Mouse (Mus musculus) brain, embryonic 14.5 days (tissue): ENCODE measurements around the gene Gtf2e1. TPM values are rescaled to one million over a fixed set of nuclear protein-coding genes. Genes with fewer than 3 reads are reported as not detected.
A peak's percentile ranks its signal among the peaks of the same experiment; 100 is the strongest.

Experiments
- DNase-seq: peaks from one replicate; pipeline ENCODE4 v3.0.0-alpha.2; 2011; ENCODE audit warnings: low read depth
- CTCF ChIP-seq: fragments of 200-500 bp; IDR thresholded peaks from 2 replicates; pipeline ENCODE4 v1.5.1; 2012; ENCODE audit warnings: inconsistent platforms, mild to moderate bottlenecking, moderate library complexity, borderline replicate concordance; ENCODE audit not compliant: insufficient read depth, insufficient read length; ENCODE audit errors: extremely low read depth
- POLR2A ChIP-seq: fragments of 200-500 bp; IDR thresholded peaks from 2 replicates; pipeline ENCODE4 v1.6.1; 2012; ENCODE audit warnings: mild to moderate bottlenecking, inconsistent platforms, borderline replicate concordance; ENCODE audit not compliant: poor library complexity, insufficient read depth, insufficient read length, severe bottlenecking; ENCODE audit errors: extremely low read depth
- polyA plus RNA-seq: library from polyadenylated mRNA; depleted of rRNA; stranded (reverse); fragments of >200 nt; gene quantifications from 2 replicates; pipeline ENCODE4 v1.2.3, GENCODE M21; 2012; rRNA removed

Gene Gtf2e1
- polyA plus RNA-seq, 1 experiment, result 26.7 TPM

DNA sequence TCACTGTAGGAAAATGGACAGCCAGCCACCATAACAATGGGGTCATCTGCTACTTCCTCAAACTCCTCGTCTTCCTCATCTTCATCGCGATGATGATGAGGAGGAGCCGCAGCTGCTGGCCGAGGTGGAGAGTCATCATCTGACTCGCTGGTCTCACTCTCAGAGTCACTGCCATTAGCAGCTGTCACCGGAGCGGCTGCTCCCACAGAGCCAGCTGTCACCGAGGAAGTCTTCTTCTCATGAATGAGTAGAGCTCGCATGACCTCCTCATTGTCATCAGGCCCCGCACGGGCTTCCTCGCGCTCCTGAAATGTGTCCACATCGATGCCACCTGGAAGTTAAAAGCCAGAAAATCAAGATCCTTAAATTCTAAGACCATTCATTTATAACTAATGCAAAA, 28.1 kb downstream of the Gtf2e1 start:
- no peak for DNase-seq
- TF ChIP-seq CTCF, result no peak
- no peak for TF ChIP-seq POLR2A

DNA sequence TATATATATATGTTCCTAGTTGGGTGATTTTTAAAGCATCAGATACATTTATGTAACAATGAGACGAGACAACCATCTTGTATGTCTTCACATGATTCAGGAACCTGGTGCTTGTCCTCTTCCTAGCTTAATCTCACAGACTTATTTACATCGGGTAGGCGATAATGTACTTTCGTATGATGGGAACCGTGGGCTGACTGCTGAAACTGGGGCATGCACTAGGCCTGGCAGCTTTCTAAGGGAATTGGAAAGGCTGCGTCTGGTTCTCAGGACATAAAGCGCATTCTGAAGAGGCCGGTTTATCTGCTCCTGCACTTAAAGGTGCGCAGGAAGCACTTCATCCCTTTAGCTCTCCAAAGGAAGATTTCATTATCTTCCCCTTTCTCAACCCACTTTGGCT, 32.8 kb downstream of the Gtf2e1 start:
- DNase-seq, result peak; percentile 31
- no peak for TF ChIP-seq POLR2A
- TF ChIP-seq CTCF, result no peak

DNA sequence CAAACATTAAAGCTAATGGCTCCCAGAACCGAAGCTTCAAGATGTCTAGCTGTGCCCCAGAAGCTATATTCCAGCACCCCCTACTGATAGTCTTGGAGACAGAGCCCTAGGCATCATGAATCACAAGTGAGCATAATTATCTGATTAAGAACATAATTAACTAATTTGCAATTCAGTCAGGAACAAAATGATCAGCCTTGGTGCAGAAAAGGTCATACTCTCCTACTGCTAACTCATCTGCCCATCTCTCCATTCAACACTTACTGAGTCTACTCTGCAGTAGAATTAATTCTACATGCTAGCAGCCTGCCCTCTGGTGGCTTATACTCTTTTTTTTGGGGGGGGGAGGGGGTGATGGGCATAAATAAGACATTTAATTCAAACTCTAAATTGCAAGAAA, 35.1 kb downstream of the Gtf2e1 start:
- peak; percentile 47 for DNase-seq
- TF ChIP-seq POLR2A, result no peak
- no peak for TF ChIP-seq CTCF

DNA sequence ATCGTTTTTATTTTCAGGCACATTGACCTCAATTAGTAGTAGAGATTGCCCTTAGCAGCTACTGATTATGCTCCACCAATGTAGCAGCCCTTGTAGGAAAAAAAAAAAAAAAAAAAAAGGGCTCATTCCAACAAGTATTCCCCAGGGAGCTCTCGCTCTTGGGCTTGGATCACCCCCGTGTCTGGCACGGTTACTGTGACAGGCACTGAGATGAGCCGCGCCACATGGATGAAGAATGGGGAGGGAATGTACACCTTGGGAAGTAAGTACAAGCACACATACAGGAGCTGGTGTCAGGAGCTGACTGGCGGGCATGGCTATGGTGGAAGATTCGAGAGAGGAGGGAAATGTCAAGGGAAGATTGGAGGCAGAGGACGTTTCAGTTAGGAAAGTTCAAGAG, 41.0 kb downstream of the Gtf2e1 start:
- no peak for DNase-seq

DNA sequence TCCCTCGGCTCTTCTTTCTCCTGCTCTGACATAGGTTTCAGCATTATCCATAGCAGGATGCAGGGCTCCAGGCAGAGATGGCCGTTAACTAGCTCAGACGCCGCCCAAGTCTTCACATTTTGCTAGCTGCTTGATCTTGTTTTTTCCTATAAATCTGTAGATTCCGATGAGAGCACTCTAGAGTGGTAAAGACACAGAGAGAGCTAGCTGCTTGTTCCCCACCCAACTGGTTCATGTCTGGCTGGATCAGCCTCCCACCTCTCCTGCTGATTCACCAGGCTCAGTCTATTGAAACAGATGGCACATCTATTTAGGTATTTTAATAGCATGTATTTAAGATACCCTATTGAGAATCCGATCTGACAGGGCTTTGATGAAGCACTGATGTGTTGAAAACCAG, 44.6 kb downstream of the Gtf2e1 start:
- TF ChIP-seq CTCF, result no peak
- TF ChIP-seq POLR2A, result no peak
- DNase-seq, result no peak

More for the DNA sequence above, 41.0 kb downstream of the Gtf2e1 start:
- TF ChIP-seq CTCF (no peak), POLR2A (no peak)

DNA sequence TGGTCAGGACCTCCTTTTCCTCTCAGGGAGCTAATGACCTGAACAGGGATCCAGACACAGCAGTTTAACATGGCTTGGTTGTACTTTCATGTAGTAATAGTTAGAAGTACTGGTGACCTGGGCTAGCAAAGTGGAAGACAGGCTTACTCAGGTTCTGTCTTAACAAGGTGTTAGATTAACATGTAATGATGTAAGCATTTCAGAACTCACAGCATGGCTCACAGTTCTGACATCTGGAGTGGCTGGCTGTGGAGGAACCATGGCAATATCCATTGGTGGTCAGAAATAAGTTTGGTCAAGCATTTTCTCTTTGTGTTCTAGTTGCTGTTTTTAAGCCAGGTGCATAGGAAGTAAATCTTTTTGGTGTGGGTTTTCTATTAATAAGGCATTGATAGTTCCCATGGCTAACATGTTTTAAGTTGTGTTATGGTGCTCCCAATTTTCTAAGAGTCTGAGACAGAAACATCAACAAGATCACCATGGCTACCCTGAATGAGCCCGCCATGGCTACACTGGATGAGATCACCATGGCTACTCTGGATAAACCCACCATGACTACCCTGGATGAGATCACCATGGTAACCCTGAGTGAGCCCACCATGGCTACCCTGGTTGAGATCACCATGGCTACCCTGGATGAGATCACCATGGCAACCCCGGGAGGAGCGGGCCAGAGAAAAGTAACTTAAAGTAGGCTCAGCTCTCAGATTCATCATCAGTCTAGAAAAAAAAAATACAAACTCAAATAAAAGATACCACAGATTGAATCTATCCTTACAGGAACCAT, 52.6 kb downstream of the Gtf2e1 start:
- DNase-seq, result peak; percentile 88
- no peak for TF ChIP-seq CTCF
- TF ChIP-seq POLR2A, result no peak

DNA sequence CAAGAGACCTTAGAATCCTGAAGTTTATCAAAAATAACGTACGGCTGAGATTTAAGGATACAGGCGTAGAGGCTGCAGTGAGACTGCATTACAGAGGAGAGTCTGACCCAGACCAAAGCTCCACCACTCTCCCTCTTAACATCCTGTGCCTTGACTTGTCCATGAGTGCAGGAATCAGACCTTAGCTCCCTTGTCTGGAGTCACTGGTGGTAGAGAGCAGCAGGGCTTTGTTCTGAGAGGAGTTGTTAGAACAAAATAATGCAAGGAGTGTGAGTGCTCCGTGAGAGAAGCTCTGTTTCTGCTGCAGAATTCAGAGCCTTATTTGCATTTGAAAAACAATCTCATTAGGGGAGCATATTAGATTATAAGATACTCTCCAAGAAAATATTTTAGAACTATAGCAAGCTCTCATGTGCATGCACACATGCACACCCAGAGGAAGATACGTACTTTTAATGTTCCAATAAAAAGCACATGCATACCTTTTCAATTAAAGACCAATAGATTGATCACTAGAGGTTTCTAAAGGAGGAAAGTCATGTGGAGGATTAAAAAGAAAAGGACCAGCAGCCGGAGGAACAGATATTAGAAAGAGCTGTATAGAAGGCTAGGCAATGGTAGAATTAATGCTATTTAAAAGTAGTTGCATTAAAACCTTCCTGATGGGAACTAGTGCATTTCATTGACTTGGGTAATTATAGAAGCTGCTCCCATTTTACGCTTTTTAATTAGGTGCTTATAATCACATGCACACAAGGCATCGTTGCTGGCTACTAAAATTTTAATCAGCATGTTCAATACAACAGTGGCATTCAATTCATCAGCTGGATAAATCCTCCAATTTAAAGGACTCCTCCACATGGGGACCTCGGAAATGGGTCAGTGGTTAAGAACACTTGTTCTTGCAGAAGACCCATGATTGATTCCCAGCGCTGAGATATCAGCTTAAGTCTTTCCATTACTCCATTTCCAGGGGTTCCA, 61.0 kb downstream of the Gtf2e1 start:
- DNase-seq, result peak; percentile 68
- TF ChIP-seq POLR2A (no peak), CTCF (no peak)

DNA sequence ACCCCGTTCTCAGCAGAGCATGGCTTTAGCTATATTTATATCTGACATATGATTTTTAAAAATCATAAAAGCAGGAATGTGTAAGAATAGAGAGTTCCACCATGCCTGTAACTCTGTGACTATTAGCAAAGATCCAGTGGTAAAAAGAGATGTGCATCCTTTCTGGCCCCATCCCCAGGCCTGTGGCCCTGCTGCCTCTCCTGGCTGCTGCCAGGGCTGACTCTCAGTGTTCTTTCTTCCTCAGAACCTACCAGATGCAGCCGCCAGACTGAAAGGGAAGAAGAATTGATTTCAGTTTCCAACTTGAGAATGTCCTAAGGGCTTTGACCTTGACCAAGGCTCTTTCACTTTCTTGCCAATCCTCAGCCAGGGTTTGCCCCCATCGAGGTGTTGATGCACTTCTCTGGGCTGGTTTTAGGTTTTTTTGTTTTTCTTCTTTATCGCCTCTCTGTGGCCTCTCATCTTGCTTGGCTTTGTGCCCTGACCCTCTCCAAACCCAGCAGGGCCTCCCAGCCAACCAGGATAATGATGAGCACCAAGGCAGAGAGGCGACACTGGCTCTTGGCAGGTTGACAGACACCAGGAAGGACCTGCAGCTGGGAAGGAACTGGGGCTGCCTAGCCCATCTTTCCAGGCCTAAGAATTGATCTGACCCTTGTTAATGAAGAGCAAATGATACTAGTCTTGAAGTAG, 66.8 kb downstream of the Gtf2e1 start:
- DNase-seq, result peak; percentile 47
- TF ChIP-seq POLR2A (no peak), CTCF (no peak)

DNA sequence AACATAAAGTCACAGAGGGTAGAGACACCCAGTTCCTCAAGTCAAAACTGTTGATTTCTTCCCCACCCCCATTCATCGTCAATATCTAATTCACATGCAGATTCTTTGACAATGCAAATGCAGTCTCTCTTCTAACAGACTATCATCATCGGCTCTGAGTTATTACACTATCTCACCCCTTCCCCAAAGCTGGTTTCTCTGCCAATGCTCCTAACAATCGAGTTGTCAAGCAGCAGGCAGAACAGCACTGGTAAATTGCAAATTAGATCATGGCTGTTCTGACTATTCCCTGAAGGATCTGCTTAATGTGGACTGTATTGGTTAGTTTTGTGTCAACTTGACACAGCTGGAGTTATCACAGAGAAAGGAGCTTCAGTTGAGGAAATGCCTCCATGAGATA, 70.0 kb downstream of the Gtf2e1 start:
- peak; percentile 57 for DNase-seq

DNA sequence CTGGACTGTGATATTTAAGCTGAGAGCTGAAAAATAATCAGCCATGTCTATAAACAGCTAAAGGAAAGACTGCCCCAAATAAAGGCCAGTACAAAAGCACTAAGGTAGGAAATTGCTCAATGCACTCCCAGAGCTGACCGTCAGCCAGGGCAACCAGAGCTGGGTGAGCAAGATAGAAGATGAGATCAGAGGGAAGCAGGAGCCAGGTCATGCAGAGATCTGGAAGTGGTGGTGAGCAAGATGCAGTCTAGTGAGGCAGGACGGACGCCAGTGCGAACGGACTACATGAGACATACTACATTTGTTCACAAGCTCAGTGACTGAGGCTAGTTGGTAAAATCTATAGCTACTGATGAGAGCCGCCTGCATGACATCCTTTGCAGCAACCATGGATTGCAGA, 75.6 kb downstream of the Gtf2e1 start:
- TF ChIP-seq CTCF (no peak), POLR2A (no peak)
- DNase-seq, result no peak

More for the DNA sequence above, 70.0 kb downstream of the Gtf2e1 start:
- no peak for TF ChIP-seq CTCF
- no peak for TF ChIP-seq POLR2A

DNA sequence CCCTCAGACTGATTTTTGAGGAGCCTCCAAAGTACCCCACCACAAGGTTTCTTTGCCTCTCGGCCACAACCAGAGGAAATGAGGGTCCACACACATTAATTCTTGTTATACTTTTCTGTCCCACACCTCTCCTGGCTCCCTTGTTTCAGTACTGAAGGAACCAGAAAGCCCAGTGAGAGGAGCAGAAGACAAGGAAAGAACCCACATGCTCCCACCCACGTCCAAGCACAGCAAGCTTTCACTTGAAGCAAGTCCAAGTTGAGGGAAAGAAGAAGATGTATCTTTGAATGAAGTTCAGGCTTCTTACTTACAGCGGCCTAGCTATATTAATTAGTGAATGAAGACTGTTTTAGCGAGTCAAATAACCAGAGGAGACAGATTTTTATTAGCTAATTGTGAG, 76.7 kb downstream of the Gtf2e1 start:
- TF ChIP-seq CTCF (no peak), POLR2A (no peak)
- DNase-seq, result no peak

DNA sequence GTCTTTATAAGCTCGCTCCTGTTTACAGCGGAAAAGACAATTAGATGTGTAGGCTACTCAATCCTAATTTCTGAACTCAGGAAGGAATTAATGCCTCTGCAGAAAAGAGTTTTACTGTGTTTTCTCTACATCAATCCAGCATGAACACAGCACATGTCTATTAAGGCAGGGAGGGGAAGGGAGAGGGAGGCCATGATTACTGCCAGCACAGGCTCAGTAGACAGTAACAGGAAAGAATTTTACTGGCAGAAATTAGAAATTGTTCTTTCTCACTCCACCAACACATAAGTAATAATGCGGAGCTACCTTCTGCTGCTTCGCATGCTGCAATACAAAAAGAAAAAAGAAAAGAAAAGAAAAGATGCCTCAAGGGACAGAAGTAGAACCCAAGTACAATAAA, 78.0 kb downstream of the Gtf2e1 start:
- TF ChIP-seq POLR2A (no peak), CTCF (no peak)
- DNase-seq, result no peak

Other genes with a start within 250 kb of the Gtf2e1 start
- gene Stxbp5l, start 154.8 kb downstream of the Gtf2e1 start, polyA plus RNA-seq, result 2.0 and 4.0 TPM in 2 replicates
- gene Rabl3, start 96 bp upstream of the Gtf2e1 start, polyA plus RNA-seq, result 8.6 and 10.8 TPM in 2 replicates
- 0.07 and 0.18 TPM in 2 replicates for gene Hgd, start 40.4 kb upstream of the Gtf2e1 start, polyA plus RNA-seq
- gene Ndufb4, start 114.7 kb upstream of the Gtf2e1 start, polyA plus RNA-seq, result 41.7 and 67.5 TPM in 2 replicates
- gene Fstl1, start 237.1 kb upstream of the Gtf2e1 start, polyA plus RNA-seq, result 54.2 and 79.7 TPM in 2 replicates